Mouse (Mus musculus): ENCODE measurements at regions not wholly inside any gene's neighbourhood (a gene's known extent, or its start where the extent isn't known, plus 50 kb on each side); places are given as distances from the start of the nearest gene placed in this dataset.

DNA sequence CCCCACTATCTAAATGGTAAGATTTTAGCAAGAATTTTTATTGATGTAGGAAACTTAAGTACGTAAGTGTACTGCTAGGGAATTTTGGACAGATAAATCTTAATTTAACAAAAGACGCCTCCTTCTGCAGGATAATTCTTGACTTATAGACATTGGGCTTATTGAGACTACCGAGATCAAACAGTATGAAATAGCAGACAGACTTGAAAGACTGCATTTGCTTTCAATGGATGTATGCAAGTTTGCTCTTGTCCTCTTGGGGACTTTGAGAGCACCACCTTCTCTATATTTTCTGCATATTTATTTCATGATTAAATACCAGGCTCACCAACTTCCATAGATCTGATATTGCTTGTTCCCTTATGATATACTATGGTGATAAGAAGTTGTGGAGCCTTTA is 92.8 kb upstream of the 1700056E22Rik start:
- TF ChIP-seq CTCF (conservative IDR thresholded peaks at IDR 0.05; ENCODE audit: low read length) (no peak), POU5F1 (IDR thresholded peaks at IDR 0.05; ENCODE audit: borderline replicate concordance, low read length) (no peak), NANOG (IDR thresholded peaks at IDR 0.05; ENCODE audit: borderline replicate concordance, low read length) (no peak)
